Mouse (Mus musculus): Measurements from ENCODE around the gene Eln. TPM values are rescaled to one million over a fixed set of nuclear protein-coding genes. Genes with fewer than 3 reads are reported as not detected.

The Eln gene
- total RNA-seq, 4 experiments from 2014 or later = 6.8 to 12.7 (median 9.7) TPM

GRCm38 (mm10) chr5:134680238-134680637, 66.9 kb downstream of the Eln start:
- no peak for DNase-seq

DNA sequence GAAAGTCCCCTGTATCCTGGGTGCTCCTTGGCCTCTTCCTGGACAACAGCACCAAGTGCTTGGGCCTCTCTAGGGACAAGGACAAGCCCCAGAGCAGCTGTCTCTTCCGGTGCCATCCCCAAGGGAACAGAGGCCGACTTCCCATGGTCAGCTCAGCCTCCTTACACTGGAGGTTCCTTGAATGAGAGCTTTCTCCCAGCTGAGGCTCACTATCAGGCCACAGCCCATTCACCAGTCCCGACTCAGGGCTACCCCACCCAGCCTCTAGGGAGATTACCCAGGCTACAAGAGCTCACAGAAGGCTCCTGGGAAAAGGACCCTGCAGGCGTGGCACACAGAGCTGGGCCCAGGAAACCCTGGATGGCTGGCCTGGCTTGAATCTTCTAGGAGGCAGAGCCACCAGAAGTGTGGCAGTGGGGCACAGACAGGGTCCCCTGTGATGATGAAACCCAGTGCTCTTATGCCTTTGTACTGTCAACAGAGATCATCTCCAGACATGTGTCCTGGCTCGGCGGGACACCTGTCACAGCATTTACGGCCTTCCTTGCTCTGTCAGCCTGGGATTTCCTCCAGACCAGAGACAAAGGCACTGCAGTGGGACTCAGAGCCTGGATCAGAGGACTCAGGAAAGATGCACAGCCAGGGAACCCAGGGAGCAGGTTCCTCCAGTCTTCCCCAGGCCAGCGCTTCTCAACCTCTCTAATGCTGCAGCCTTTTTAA, 68.1 kb downstream of the Eln start:
- DNase-seq = no peak

DNA sequence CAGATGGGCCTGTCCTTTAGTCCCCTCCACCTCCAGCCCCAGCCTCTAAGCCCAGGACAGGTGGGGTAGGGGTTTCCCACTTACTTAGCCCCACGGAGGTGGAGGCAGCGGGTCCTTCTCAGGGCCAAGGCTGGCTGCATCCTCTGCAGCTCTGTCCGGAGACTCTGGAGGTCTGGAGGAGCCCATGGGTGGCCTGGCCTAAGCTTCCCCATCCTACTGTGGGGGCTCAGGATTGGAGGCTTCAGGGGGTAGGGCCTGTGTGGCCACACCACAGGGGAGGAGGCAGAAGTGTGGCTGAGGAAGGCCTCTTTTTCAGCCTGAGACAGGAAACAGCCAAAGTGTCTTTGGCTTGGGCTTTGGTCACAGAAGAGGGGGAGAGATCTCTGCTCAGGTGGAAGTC, 69.1 kb downstream of the Eln start:
- DNase-seq = no peak

DNA sequence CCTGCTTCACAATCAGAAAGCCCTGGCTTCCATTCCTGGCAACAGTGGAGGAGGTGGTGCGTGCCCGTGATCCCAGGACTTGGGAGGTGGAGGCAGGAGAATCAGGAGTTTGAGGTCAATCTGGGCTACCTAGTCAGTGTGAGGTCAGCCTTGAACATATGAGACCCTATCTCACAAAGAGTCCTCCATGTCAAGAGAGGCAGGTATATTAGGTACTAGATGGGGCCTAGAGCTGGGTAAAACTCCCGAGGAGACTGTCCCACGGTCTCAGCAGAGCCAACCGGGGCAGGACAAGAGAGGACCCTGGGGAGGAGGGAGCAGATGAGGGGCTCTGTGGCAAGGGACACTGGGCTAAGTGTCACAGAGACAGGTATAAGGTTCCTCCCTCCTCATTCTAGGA, 69.6 kb downstream of the Eln start:
- DNase-seq = no peak

GRCm38 (mm10) chr5:134675956-134676759, 71.0 kb downstream of the Eln start:
- DNase-seq = peak; percentile 82

- DNase-seq = no peak
These were observed 72.1 kb downstream of the Eln start for GRCm38 (mm10) chr5:134674977-134675376.

DNA sequence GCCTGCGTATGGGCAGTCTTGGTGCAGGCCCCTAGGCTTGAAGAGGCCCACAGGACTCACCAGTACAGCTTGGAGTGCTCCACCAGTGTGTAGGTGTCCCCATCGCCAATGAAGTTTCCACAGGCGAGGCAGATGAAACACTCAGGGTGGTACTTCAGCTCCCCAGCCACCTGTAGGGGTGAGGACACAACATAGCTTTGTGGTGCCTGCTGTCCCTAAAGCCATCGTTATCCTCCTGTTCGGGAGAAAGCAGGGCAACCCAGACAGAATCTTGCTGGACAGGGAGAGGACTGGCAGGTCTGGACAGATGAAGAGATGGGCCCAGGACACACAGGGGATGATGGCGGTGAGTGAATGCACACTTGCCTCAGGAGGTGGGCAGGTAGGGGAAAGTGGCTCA, 74.5 kb downstream of the Eln start:
- DNase-seq = no peak

- DNase-seq = no peak
These were observed 75.0 kb downstream of the Eln start for GRCm38 (mm10) chr5:134672198-134672516.

- no peak for DNase-seq
These were observed 75.6 kb downstream of the Eln start for GRCm38 (mm10) chr5:134671335-134672197.

DNA sequence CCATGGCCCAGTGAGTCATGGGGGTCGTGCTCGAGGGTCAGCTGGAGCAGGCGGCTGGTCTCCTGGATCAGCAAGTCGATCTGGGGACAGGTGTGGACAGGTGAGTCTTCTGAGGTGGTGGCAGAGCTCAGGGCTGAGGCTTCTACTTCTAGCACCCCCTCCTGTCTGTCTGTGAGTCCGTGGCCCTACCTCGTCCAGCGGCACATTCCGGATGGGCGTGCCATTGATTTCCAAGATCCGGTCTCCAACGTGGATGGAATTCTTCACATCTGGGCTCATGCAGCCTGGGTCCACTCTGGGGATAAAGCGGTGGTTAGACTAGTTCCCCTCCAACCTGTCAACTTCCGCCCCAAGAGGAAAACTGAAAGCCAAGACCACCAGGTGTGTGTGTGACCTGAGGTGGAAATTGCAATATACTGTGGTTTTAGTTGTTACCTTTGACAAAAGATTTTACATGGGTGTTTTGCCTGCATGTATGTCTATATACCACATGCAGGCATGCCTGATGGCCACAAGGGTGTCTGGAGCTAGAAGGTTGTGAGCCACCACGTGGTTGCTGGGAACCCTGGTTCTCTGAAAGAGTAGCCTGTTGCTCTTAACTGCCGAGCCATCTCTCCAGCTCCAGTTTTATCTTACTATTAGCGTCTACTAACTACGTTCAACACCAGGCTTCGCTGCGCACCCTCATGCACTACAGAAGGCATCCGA, 78.0 kb downstream of the Eln start:
- no peak for DNase-seq

- no peak for DNase-seq
These were observed 78.6 kb downstream of the Eln start for GRCm38 (mm10) chr5:134668495-134668894.

- DNase-seq = no peak
These were observed 90.4 kb downstream of the Eln start for GRCm38 (mm10) chr5:134656708-134657107.

Other genes with a start within 250 kb of the Eln start
- gene Clip2, start 194.9 kb downstream of the Eln start, total RNA-seq (2022) = 10 to 100 TPM; 18.8 to 28.2 (median 22.9) TPM
- gene Syna, start 187.2 kb downstream of the Eln start, total RNA-seq (2022) = not detected
- 10 to 100 TPM; 39.8 to 56.8 (median 46.2) TPM for gene Rfc2, start 166.0 kb downstream of the Eln start, total RNA-seq (2022)
- gene Lat2, start 132.3 kb downstream of the Eln start, total RNA-seq (2022) = 10 to 100 TPM in 2 of 4 experiments, 1 to 10 TPM in 2; 4.8 to 11.3 (median 8.0) TPM
- gene Eif4h, start 107.8 kb downstream of the Eln start, total RNA-seq (2022) = 100 to 1,000 TPM; 241 to 258 (median 257) TPM
- 10 to 100 TPM; 22.4 to 25.4 (median 23.7) TPM for gene Limk1, start 58.7 kb downstream of the Eln start, total RNA-seq (2022)
- gene Tmem270, start 159.4 kb upstream of the Eln start, total RNA-seq (2022) = not detected
- gene Cldn13, start 168.2 kb upstream of the Eln start, total RNA-seq (2022) = not detected
- gene Mettl27, start 185.0 kb upstream of the Eln start, total RNA-seq (2022) = 10 to 100 TPM; 22.1 to 55.7 (median 44.6) TPM
- gene Cldn4, start 199.6 kb upstream of the Eln start, total RNA-seq (2022) = not detected
- gene Cldn3, start 238.9 kb upstream of the Eln start, total RNA-seq (2022) = 1 to 10 TPM in 3 of 4 experiments, not detected in 1; 1.1 to 1.5 (median 1.4) TPM